Mouse (Mus musculus): ENCODE data around the gene Otof. TPM values are rescaled to one million over a fixed set of nuclear protein-coding genes. Genes with fewer than 3 reads are reported as not detected.

Gene Otof
- polyA plus RNA-seq, 1 experiment from 2014 or later, result 0.17 TPM

DNA sequence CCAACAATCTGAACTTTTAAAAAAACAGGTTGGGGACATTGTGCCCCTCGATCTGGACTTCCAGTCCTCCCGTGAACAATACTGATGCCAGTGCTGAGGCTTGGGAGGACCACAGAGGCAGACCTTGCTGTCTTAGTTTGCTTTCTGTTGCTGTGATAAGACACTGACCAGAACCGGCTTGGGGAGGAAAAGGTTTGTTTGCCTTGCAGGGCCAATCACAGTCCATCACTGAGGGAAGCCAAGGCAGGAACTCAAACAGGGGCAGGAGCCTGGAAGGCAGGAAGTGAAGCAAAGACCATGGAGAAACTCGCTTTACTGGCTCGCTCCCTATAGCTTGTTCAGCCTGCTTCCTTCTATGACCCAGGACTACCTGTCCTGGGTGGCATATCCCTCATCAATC is 10.4 kb upstream of the Otof start:
- 0 out of 2 replicates have a peak, but pooled peaks cover 8% of the 10 kb centered on the region for H3K4me1 ChIP-seq
- ATAC-seq (replicated peaks; ENCODE audit: low FRiP score), result no peak
- no peak overlapping the region for H3K4me2 ChIP-seq
- no peaks in the 10 kb centered on the region for H3K9me3 ChIP-seq (replicated peaks)
- H3K27ac ChIP-seq, result no peak overlapping the region
- no peak overlapping the region for H3K9ac ChIP-seq
- 65% methylated on average over 5 of the region's 5 CpGs for WGBS
- H3K36me3 ChIP-seq, result no peaks in the 10 kb centered on the region
- H3K4me3 ChIP-seq (replicated peaks), result no peak overlapping the region
- 0 out of 2 replicates have a peak, but pooled peaks cover 5% of the 10 kb centered on the region for H3K27me3 ChIP-seq

DNA sequence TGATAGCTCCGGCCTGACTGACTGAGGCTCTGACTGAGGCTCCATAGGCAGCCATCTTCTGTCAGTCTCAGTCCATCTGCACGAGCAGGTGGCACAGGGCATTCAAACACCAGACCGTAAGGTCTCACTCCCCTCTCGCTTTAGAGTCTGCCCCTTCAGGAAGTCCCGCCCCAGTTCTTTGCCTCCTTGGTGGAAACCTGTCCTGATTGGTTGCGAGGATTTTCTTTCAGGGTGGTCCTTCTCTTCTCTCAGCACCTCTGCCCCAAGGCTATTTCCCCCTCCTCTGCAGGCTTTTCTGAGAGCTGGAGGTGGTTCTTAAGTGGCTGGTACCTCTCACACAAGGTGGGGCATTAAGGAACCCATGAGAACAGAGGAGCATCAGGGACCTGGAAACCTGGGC is 8.7 kb upstream of the Otof start:
- Histone ChIP-seq H3K9ac (no peak overlapping the region), H3K9me3 (replicated peaks) (no peaks in the 10 kb centered on the region), H3K4me2 (no peak overlapping the region), H3K4me1 (peaks cover 19% of the 10 kb centered on the region), H3K4me3 (replicated peaks) (no peak overlapping the region), H3K27me3 (peaks cover 22% of the 10 kb centered on the region), H3K36me3 (no peaks in the 10 kb centered on the region), H3K27ac (no peak overlapping the region)
- WGBS, result 53% methylated on average over 6 of the region's 6 CpGs
- no peak for ATAC-seq (replicated peaks; ENCODE audit: low FRiP score)

GRCm38 (mm10) chr5:30466315-30466714 is 4.6 kb upstream of the Otof start:
- H3K4me2 ChIP-seq, result peak overlapping the region; percentile 64
- no peak overlapping the region for H3K9ac ChIP-seq
- no peaks in the 10 kb centered on the region for H3K36me3 ChIP-seq
- no peak overlapping the region for H3K27ac ChIP-seq
- H3K9me3 ChIP-seq (replicated peaks), result no peaks in the 10 kb centered on the region
- peak overlapping the region; percentile 35 for H3K4me3 ChIP-seq (replicated peaks)
- WGBS, result 38% methylated on average over 9 of the region's 9 CpGs
- H3K27me3 ChIP-seq, result peaks cover 45% of the 10 kb centered on the region
- peaks cover 19% of the 10 kb centered on the region for H3K4me1 ChIP-seq
- ATAC-seq (replicated peaks; ENCODE audit: low FRiP score), result no peak

DNA sequence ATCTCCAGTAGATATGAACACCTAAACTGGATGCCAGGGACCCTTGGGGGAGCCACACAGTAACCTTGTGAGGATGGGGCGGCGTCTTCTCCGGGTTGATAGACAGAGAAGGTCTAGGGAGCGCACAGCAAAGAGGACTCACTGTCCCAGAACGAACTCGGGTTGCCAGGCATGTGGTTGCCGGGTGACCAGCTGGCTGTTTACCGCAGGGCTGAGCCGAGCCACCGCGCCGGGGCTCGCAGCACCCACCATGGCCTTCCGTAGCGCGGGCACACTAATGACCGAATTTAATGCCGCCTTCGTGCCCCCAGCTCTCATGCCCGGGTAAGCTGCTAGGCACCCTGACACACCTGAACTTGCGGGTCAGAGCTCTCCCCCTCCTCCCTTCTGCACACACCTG is 4.1 kb upstream of the Otof start, which contains the start of gene 1700001C02Rik:
Gene 1700001C02Rik (plus strand): TSS at position 187 of the 400 bp plus-strand sequence.
- H3K9ac ChIP-seq, result no peak within 1 kb of the TSS
- no peaks in the 10 kb centered on the region for H3K9me3 ChIP-seq (replicated peaks)
- ATAC-seq (replicated peaks; ENCODE audit: low FRiP score), result no peak; the same call in 1 of the 2 replicates
- peaks cover 19% of the 10 kb centered on the region for H3K4me1 ChIP-seq
- H3K36me3 ChIP-seq, result no peaks in the 10 kb centered on the region
- peak within 1 kb of the TSS; percentile 64 for H3K4me2 ChIP-seq
- H3K27me3 ChIP-seq, result peaks cover 48% of the 10 kb centered on the region
- peak within 1 kb of the TSS; percentile 35 for H3K4me3 ChIP-seq (replicated peaks)
- H3K27ac ChIP-seq, result no peak within 1 kb of the TSS
- WGBS, result 12% methylated on average over 21 of the region's 21 CpGs

DNA sequence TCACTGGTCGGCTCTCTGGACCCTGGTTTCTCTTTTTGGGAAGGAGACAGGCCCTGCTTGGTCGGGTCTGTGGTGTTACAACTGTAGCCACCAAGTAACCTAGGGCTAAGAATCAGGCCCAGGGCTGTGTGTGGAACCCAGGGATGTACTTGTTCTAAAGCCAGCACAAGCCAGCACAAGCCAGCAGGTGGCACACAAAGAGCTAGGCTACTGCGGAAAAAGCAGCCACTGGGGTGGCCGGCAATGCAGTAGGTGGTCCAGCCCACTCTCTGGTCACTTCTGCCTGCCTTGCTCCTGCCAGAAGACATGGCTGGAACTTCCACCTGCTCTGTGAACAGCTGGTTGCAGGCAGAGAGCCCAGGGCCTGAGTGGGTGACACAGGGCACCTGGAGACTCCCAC is 1.6 kb downstream of the Otof start:
- H3K27ac ChIP-seq, result no peak overlapping the region
- H3K9ac ChIP-seq, result no peak overlapping the region
- H3K27me3 ChIP-seq, result peaks cover 23% of the 10 kb centered on the region
- 43% methylated on average over 4 of the region's 4 CpGs for WGBS
- H3K36me3 ChIP-seq, result no peaks in the 10 kb centered on the region
- no peak overlapping the region for H3K4me2 ChIP-seq
- no peak overlapping the region for H3K4me3 ChIP-seq (replicated peaks)
- no peak for ATAC-seq (replicated peaks; ENCODE audit: low FRiP score)
- no peaks in the 10 kb centered on the region for H3K4me1 ChIP-seq
- no peaks in the 10 kb centered on the region for H3K9me3 ChIP-seq (replicated peaks)

DNA sequence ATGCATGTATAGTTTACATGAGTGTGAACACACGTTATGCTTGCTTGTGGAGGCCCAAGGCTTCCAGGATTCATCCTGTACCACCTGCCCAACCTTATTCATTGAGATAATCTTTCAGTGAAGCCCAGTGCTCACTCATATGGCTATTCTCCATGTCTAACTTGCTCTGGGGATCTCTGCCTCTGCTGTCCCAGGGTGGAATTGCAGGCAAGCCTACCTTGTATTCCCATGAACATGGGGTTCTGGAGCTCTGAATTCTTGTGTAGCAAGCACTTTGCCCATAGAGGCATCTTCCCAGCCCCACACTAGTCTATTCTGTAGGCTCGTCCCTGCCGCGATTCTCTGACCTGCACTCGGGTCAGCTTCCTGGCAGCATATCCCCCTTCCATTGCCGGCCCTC is 5.7 kb downstream of the Otof start:
- ATAC-seq (replicated peaks; ENCODE audit: low FRiP score), result no peak
- no peak overlapping the region for H3K27ac ChIP-seq
- no peak overlapping the region for H3K9ac ChIP-seq
- H3K4me2 ChIP-seq, result no peak overlapping the region
- WGBS, result 57% methylated on average over 6 of the region's 6 CpGs
- H3K36me3 ChIP-seq, result no peaks in the 10 kb centered on the region
- H3K4me1 ChIP-seq, result no peaks in the 10 kb centered on the region
- H3K9me3 ChIP-seq (replicated peaks), result no peaks in the 10 kb centered on the region
- H3K27me3 ChIP-seq, result peaks cover under 1% of the 10 kb centered on the region; the same call in 1 of the 2 replicates
- H3K4me3 ChIP-seq (replicated peaks), result no peak overlapping the region

DNA sequence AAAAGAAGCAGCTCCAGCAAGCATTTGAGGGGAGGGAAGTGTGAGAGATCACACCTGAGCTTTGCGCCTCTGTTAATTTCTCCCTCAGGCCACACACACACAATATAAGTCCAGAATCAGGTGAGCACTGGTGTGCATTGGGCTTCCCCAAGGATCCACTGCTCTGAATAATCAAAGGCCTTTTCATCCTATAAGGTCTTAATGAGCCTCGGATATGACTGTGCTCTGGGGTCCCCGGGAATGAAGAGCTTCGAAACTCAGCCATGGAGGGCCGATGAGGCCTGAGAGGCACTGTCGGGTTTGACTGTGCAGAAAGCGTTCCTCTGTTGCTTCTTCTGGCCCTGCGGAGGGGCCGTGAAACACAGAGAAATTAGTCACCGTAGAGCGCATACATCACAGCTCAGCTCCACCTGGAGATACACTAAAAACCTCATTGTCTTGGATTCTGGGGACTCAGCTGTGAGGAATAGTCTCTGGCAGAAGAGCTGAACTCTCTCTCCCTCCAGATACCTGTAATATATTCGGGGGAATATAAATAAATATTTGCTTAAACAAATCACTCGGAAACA is 17.3 kb downstream of the Otof start:
- 76% methylated on average over 13 of the region's 13 CpGs for WGBS
- Histone ChIP-seq H3K27ac (no peak overlapping the region), H3K9ac (no peak overlapping the region), H3K9me3 (replicated peaks) (no peaks in the 10 kb centered on the region), H3K36me3 (no peaks in the 10 kb centered on the region), H3K27me3 (0 out of 2 replicates have a peak, but pooled peaks cover 3% of the 10 kb centered on the region), H3K4me3 (replicated peaks) (no peak overlapping the region), H3K4me2 (no peak overlapping the region), H3K4me1 (no peaks in the 10 kb centered on the region)
- no peak for ATAC-seq (replicated peaks; ENCODE audit: low FRiP score)

GRCm38 (mm10) chr5:30442196-30442595 is 19.5 kb downstream of the Otof start:
- Histone ChIP-seq H3K4me1 (no peaks in the 10 kb centered on the region), H3K9me3 (replicated peaks) (no peaks in the 10 kb centered on the region), H3K36me3 (no peaks in the 10 kb centered on the region), H3K27me3 (0 out of 2 replicates have a peak, but pooled peaks cover 3% of the 10 kb centered on the region), H3K27ac (no peak overlapping the region), H3K4me2 (no peak overlapping the region), H3K4me3 (replicated peaks) (no peak overlapping the region), H3K9ac (no peak overlapping the region)
- no peak for ATAC-seq (replicated peaks; ENCODE audit: low FRiP score)
- 70% methylated on average over 5 of the region's 5 CpGs for WGBS

DNA sequence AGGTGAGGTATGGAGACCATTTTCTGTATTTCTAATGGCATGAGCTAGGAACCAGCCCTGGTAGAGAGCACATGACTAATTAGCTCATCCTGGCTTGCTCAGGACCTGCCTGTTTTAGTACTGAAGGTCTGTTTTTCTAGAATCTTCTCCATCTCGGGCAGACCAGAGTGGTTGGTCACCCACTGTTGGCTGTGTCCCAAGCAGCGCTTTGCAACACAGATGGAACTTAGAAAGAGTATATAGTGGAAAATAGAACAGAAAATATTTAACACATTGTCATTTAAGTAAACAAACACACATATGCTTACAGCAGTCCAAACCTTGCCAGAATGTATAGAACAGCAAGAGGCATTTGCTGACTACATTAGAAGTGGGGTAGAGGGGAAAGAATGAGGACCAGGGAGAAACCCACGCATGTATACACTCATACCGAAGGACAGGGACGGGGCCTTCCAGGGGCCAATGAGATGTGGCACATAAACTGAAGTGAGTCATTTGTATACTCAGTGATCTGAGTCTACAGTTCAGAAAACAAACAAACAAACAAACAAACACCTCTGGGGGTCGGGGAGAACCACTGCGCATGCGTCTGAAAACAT is 21.3 kb downstream of the Otof start:
- Histone ChIP-seq H3K4me3 (replicated peaks) (no peak overlapping the region), H3K36me3 (no peaks in the 10 kb centered on the region), H3K4me1 (no peaks in the 10 kb centered on the region), H3K9ac (no peak overlapping the region), H3K9me3 (replicated peaks) (no peaks in the 10 kb centered on the region), H3K27me3 (no peaks in the 10 kb centered on the region), H3K27ac (no peak overlapping the region), H3K4me2 (no peak overlapping the region)
- 90% methylated on average over 8 of the region's 8 CpGs for WGBS
- no peak for ATAC-seq (replicated peaks; ENCODE audit: low FRiP score)

DNA sequence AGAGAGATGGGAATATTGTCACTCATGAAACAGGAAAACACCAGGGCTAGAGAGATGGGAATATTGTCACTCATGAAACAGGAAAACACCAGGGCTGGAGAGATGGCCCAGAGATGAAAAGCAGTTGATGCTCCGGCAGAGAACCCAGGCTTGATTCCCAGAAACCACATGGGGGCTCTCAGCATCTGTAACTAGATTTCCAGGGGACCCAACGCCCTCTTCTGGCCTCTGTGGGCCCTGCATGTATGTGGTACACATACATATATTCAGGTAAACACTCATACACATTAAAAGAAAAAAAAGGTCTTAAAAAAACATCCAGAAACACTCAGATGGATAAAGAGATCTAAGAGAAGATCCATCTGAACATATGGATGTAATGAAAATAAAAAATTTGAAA is 22.8 kb downstream of the Otof start:
- Histone ChIP-seq H3K4me1 (no peaks in the 10 kb centered on the region), H3K9me3 (replicated peaks) (no peaks in the 10 kb centered on the region), H3K27me3 (no peaks in the 10 kb centered on the region), H3K9ac (no peak overlapping the region), H3K4me3 (replicated peaks) (no peak overlapping the region), H3K27ac (no peak overlapping the region), H3K36me3 (no peaks in the 10 kb centered on the region), H3K4me2 (no peak overlapping the region)
- 45% methylated on average over 2 of the region's 2 CpGs for WGBS
- ATAC-seq (replicated peaks; ENCODE audit: low FRiP score), result no peak

DNA sequence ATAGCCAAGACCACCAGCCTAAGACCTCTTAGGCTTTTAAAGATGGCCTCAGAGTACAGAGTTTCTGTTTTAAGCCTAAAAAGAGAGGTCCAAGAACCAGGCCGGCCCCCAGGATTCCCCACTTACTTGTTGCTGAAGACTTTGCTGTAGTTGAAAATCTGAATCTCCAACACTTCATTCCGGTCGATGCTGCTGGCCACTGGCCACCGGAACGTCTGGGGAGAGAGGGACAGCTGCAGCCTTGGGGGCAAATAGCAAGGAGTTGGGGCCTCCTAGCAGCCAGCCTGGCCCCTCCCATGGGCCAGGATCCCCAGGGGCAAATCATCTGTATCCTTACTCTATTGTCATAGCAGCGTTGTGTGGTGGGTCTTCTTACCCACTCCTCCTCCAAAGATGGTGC is 34.3 kb downstream of the Otof start:
- WGBS, result 89% methylated on average over 6 of the region's 6 CpGs
- Histone ChIP-seq H3K4me2 (no peak overlapping the region), H3K4me1 (peaks cover 4% of the 10 kb centered on the region; the same call in 1 of the 2 replicates), H3K27me3 (no peaks in the 10 kb centered on the region), H3K9ac (no peak overlapping the region), H3K27ac (no peak overlapping the region), H3K4me3 (replicated peaks) (no peak overlapping the region), H3K36me3 (no peaks in the 10 kb centered on the region), H3K9me3 (replicated peaks) (no peaks in the 10 kb centered on the region)
- no peak for ATAC-seq (replicated peaks; ENCODE audit: low FRiP score)

GRCm38 (mm10) chr5:30423572-30424244 is 38.0 kb downstream of the Otof start:
- Histone ChIP-seq H3K9me3 (replicated peaks) (no peaks in the 10 kb centered on the region), H3K4me2 (peak overlapping the region; percentile 32), H3K36me3 (no peaks in the 10 kb centered on the region), H3K4me1 (peaks cover 4% of the 10 kb centered on the region; the same call in 1 of the 2 replicates), H3K9ac (no peak overlapping the region), H3K4me3 (replicated peaks) (no peak overlapping the region), H3K27ac (no peak overlapping the region), H3K27me3 (no peaks in the 10 kb centered on the region)
- WGBS, result 14% methylated on average over 8 of the region's 8 CpGs
- 0 out of 2 replicates have a peak, but pooled peaks have one; percentile 54 for ATAC-seq (replicated peaks; ENCODE audit: low FRiP score)

All from kidney, embryonic 15.5 days (tissue).